Mouse (Mus musculus) retina, postnatal 7 days (tissue): ENCODE measurements at regions not wholly inside any gene's neighbourhood (a gene's known extent, or its start where the extent isn't known, plus 50 kb on each side); places are given as distances from the start of the nearest gene placed in this dataset.

Experiments used
- DNase-seq: peaks from one replicate; pipeline ENCODE4 v3.0.0-alpha.2; 2012; ENCODE audit warnings: low read depth, low spot score

GRCm38 (mm10) chr7:68858471-68859210, 109.6 kb upstream of the Arrdc4 start:
- no peak for DNase-seq

- DNase-seq, result no peak
Observed at GRCm38 (mm10) chr7:68851981-68852575, 103.0 kb upstream of the Arrdc4 start.

- DNase-seq, result no peak
Observed at GRCm38 (mm10) chr7:68844606-68845005, 95.6 kb upstream of the Arrdc4 start.

- no peak for DNase-seq
Observed at GRCm38 (mm10) chr7:68843374-68843773, 94.3 kb upstream of the Arrdc4 start.

GRCm38 (mm10) chr7:68833977-68834791, 85.1 kb upstream of the Arrdc4 start:
- DNase-seq, result peak; percentile 65

- DNase-seq, result no peak
Observed at GRCm38 (mm10) chr7:68833517-68833916, 84.5 kb upstream of the Arrdc4 start.

- peak; percentile 66 for DNase-seq
Observed at GRCm38 (mm10) chr7:68829861-68830260, 80.8 kb upstream of the Arrdc4 start.

GRCm38 (mm10) chr7:68824399-68824798, 75.4 kb upstream of the Arrdc4 start:
- no peak for DNase-seq

GRCm38 (mm10) chr7:68823646-68824045, 74.6 kb upstream of the Arrdc4 start:
- no peak for DNase-seq

GRCm38 (mm10) chr7:68823189-68823588, 74.1 kb upstream of the Arrdc4 start:
- DNase-seq, result peak; percentile 49

- DNase-seq, result no peak
Observed at GRCm38 (mm10) chr7:68814823-68815666, 66.0 kb upstream of the Arrdc4 start.

GRCm38 (mm10) chr7:68809782-68810181, 60.7 kb upstream of the Arrdc4 start:
- no peak for DNase-seq
